Mouse (Mus musculus): ENCODE measurements around the gene Sipa1l3. TPM values are rescaled to one million over a fixed set of nuclear protein-coding genes. Genes with fewer than 3 reads are reported as not detected.
A peak's percentile ranks its signal among the peaks of the same experiment; 100 is the strongest.

Sipa1l3 gene
- total RNA-seq, 2 experiments from 2014 or later = 51.3 to 61.8 TPM

DNA sequence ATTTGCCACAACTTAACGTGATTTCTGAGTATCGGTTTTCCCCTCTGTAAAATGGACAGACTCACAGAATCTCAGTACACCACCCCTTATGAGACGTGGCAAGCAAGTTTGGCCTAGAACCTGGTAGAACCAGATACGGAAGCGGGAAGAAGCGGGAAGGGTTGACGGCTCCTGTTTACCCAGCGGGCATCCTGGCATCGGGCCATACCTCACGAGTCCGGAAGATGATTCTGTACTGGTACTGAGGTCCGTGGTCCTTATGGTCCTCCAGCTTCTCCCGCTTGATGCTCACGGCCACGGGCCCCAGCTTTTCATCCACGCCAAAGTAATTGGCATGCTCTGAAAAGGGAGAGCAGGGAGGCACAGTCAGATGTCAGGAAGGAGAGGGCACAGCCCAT is 121.5 kb downstream of the Sipa1l3 start:
- Histone ChIP-seq H3K27ac (no peak overlapping the region), H3K4me3 (no peak overlapping the region)
- DNase-seq (ENCODE audit: extremely low spot score in 1 of 2, low spot score in 2 of 2) = no peak
- TF ChIP-seq CTCF (IDR thresholded peaks at IDR 0.05) = no peak
- intact Hi-C loops (cut with DNase I) = no loop called here

DNA sequence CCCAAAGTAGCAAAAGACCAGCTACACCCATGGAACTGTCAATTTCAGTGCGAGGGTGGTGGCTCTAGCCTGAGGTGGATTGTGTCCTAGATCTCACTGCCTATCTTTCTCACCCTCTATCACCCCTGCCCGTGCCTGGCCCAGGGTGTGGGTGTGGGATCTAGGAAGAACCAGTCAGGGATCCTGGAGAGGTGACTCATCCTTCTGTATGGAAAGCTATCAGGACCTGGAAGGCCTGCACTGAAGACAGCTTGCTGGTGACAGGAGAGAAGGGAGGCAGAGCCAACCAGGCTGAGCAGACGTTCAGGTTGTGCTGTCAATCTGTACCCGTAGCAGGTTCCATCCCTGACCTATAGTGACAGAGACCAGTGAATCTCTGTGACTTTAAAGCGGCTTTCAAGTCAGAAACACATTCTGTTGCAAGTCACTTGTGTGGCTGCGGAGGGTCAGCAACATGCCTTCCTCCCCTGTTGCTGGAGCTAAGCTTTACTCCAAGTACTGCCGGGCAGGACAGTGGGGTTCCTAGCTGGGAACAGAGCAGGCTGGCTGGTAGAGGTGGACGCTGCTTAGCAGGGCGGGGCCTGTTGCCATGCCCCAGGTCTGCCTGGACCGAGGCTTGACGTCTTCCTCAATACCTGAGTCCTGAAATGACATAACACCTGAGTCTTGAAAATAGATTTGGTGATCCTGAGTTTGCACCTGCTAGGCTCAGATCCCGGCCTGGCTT is 122.1 kb downstream of the Sipa1l3 start:
- intact Hi-C loops (cut with DNase I) = no loop called here
- H3K27ac ChIP-seq = no peak overlapping the region
- H3K4me3 ChIP-seq = no peak overlapping the region
- DNase-seq (ENCODE audit: extremely low spot score in 1 of 2, low spot score in 2 of 2) = no peak
- no peak for TF ChIP-seq CTCF (IDR thresholded peaks at IDR 0.05)

DNA sequence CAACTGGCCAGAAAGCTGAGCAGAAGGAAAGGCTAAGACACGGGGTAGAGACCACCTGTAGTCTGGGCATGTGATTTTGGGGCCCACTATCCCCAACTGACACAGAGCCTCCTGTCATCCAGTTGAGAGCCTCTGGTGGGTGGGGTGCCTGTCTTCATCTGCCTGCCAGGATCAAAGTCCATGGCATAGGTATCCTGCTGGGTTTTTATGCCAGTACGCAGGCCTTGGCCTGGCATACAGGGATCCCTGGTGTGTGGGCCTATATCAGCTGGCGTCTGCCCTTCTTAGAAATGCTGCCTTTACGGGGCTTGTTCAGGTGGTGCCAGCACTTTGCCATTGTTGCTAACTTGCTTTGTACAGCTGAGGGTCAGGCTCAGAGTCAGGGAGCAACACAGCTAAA is 123.3 kb downstream of the Sipa1l3 start:
- TF ChIP-seq CTCF (IDR thresholded peaks at IDR 0.05) = no peak
- Histone ChIP-seq H3K4me3 (no peak overlapping the region), H3K27ac (no peak overlapping the region)
- intact Hi-C loops (cut with DNase I) = no loop called here
- no peak for DNase-seq (ENCODE audit: extremely low spot score in 1 of 2, low spot score in 2 of 2)

GRCm38 (mm10) chr7:29393292-29393691 is 125.1 kb downstream of the Sipa1l3 start:
- Histone ChIP-seq H3K4me3 (no peak overlapping the region), H3K27ac (no peak overlapping the region)
- no peak for DNase-seq (ENCODE audit: extremely low spot score in 1 of 2, low spot score in 2 of 2)
- intact Hi-C loops (cut with DNase I) = no loop called here
- no peak for TF ChIP-seq CTCF (IDR thresholded peaks at IDR 0.05)

DNA sequence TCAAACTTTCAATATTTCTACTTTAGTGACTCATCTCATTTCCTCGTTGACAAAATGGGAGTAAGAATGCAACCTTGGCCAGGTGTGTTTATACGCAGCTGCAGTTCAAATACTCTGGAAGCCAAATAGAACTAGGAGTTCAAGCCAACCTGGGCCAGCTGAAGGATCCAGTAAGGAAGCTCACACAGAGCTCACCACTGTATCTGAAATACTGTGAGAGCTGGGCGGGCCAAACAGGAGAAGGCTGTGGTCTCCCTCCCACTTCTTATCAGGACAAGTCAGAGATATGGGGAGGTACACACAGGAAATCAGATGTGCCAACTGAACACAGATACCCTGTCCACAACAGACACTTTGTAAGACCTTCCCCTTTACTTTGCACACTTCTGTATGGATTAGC is 125.6 kb downstream of the Sipa1l3 start:
- Histone ChIP-seq H3K27ac (no peak overlapping the region), H3K4me3 (no peak overlapping the region)
- DNase-seq (ENCODE audit: extremely low spot score in 1 of 2, low spot score in 2 of 2) = no peak
- TF ChIP-seq CTCF (IDR thresholded peaks at IDR 0.05) = no peak
- intact Hi-C loops (cut with DNase I) = no loop called here

- DNase-seq (ENCODE audit: extremely low spot score in 1 of 2, low spot score in 2 of 2) = no peak
- TF ChIP-seq CTCF (IDR thresholded peaks at IDR 0.05) = no peak
- Histone ChIP-seq H3K27ac (no peak overlapping the region), H3K4me3 (no peak overlapping the region)
- intact Hi-C loops (cut with DNase I) = no loop called here
Observed at GRCm38 (mm10) chr7:29391761-29392512, 126.5 kb downstream of the Sipa1l3 start.

DNA sequence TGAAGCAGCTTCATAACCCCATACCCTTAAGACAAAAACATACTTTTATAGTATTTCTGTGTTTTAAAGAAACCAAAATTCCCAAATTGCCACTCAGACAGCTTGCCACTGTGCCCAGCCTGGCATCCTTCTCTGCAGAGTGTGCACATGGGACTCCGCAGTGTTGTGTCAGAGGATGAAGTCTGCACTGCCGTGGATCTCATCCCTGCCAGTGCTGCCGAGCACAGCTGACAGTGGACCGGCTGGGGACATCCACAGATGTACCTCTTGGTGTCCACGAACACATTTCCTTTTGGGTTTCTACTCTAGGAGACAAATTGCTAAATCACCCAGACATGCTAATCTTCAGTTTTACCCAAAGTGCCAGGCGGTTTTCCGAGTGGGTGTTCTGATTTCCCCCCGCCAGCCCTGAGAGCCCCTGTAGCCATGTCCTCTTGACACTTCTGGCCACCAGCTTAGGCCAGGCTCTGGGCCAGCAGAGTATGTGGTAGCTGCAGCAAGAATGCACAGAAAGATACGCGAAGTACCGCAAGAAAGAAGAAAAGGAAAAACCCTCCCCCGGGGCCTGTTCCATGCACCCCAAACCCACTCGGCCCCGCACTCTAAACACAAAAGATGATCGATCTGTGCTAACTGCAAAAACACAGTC is 127.2 kb downstream of the Sipa1l3 start:
- no peak for DNase-seq (ENCODE audit: extremely low spot score in 1 of 2, low spot score in 2 of 2)
- Histone ChIP-seq H3K27ac (no peak overlapping the region), H3K4me3 (no peak overlapping the region)
- intact Hi-C loops (cut with DNase I) = no loop called here
- TF ChIP-seq CTCF (IDR thresholded peaks at IDR 0.05) = no peak

DNA sequence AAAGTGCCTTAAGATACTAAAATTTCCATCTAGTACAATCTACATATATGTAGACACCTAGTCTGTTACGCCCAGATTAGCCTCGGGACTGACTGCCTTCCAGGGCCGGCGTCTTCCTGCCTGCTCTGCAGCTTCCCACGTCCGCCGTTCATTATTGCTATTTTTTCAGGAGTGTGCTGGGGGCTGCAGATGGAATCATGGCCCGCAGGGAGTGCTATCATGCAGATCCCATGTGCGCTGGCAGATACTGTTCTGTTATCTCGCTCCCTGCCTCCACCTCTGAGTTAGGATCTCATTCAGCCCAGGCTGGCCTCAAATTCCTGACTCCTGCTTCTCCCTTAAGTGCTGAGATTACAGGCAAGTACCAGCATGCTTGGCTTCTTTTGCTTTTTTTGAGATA is 128.2 kb downstream of the Sipa1l3 start:
- no peak; the same call in 1 of the 2 replicates for TF ChIP-seq CTCF (IDR thresholded peaks at IDR 0.05)
- no peak overlapping the region for H3K27ac ChIP-seq
- intact Hi-C loops (cut with DNase I) = no loop called here
- DNase-seq (ENCODE audit: extremely low spot score in 1 of 2, low spot score in 2 of 2) = no peak
- no peak overlapping the region for H3K4me3 ChIP-seq

- Histone ChIP-seq H3K4me3 (no peak overlapping the region), H3K27ac (no peak overlapping the region)
- intact Hi-C loops (cut with DNase I) = no loop called here
- DNase-seq (ENCODE audit: extremely low spot score in 1 of 2, low spot score in 2 of 2) = peak in 1 of 2 experiments; percentile 25
- TF ChIP-seq CTCF (IDR thresholded peaks at IDR 0.05) = no peak
Observed at GRCm38 (mm10) chr7:29387524-29388068, 130.8 kb downstream of the Sipa1l3 start.

- intact Hi-C loops (cut with DNase I) = no loop called here
- DNase-seq (ENCODE audit: extremely low spot score in 1 of 2, low spot score in 2 of 2) = no peak
- no peak for TF ChIP-seq CTCF (IDR thresholded peaks at IDR 0.05)
- no peak overlapping the region for H3K4me3 ChIP-seq
- no peak overlapping the region for H3K27ac ChIP-seq
Observed at GRCm38 (mm10) chr7:29386349-29386748, 132.1 kb downstream of the Sipa1l3 start.

DNA sequence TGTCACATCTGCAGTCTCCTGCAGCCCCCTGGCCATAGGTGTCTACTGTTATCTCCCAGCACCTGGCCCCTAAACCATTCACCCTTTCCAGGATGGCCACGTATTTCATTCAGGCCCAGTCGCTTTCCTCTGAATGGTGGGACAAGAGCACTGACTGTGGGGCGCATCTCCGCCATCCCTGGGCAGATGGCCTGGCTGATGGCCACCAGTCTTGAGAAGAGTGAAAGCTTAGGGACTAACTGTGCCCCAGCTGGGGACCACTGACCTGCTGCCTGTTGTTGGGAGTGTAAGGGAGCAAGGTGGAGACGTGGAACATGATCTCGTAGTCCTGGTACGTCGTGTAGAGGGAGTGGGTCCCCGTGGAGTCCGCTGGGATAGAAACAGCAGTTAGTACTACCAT is 132.7 kb downstream of the Sipa1l3 start:
- no peak for TF ChIP-seq CTCF (IDR thresholded peaks at IDR 0.05)
- no peak overlapping the region for H3K4me3 ChIP-seq
- DNase-seq (ENCODE audit: extremely low spot score in 1 of 2, low spot score in 2 of 2) = no peak
- H3K27ac ChIP-seq = no peak overlapping the region
- intact Hi-C loops (cut with DNase I) = no loop called here

GRCm38 (mm10) chr7:29383255-29383654 is 135.2 kb downstream of the Sipa1l3 start:
- DNase-seq (ENCODE audit: extremely low spot score in 1 of 2, low spot score in 2 of 2) = peak; percentile 73 to 85
- TF ChIP-seq CTCF (IDR thresholded peaks at IDR 0.05) = peak; percentile 95
- intact Hi-C loops (cut with DNase I) = loop anchor here (1.0 kb wide), 1 partner anchor 139 kb away; no protein-coding TSS in a partner anchor
- H3K27ac ChIP-seq = no peak overlapping the region
- no peak overlapping the region for H3K4me3 ChIP-seq

All from left cerebral cortex, adult 2 months (tissue).